Mouse (Mus musculus): ENCODE data around the gene Kirrel3. TPM values are rescaled to one million over a fixed set of nuclear protein-coding genes. Genes with fewer than 3 reads are reported as not detected.

Gene Kirrel3
- polyA plus RNA-seq, 1 experiment from 2014 or later, result 3.5 TPM

DNA sequence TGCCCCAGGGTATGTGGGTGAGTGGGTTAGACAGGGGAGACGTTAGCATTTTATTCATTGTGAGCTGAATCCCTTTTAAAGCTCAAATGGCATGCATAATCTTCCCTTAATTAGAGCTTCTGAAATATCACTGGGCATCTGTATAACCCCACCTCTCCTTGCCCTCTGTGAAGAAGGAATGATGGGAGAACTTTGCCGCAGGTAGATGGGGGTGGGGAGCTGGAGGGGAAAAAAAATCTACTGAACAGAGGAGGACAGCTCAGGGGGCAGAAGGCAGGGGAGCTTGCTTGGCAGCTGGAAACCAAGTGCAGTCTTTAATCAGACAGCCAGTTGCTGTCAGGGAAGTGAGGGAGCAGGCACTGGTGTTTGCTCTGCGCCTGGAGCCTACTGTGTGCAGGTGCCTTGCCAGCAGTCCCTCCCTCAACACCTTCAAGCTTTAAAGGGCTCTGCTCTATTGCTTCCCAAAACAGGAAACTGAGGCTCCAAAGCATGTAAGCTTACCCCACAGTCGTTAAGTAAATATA, 220.7 kb downstream of the Kirrel3 start:
- Histone ChIP-seq H3K27me3 (replicated peaks) (no peaks in the 10 kb centered on the region), H3K27ac (no peak overlapping the region), H3K4me2 (no peak overlapping the region), H3K4me1 (no peaks in the 10 kb centered on the region), H3K9me3 (no peaks in the 10 kb centered on the region), H3K4me3 (replicated peaks) (no peak overlapping the region), H3K36me3 (no peaks in the 10 kb centered on the region), H3K9ac (no peak overlapping the region)
- WGBS, result 33% methylated on average over 4 of the region's 4 CpGs
- no peak for ATAC-seq (ENCODE audit: insufficient read depth, low FRiP score, low read depth)

DNA sequence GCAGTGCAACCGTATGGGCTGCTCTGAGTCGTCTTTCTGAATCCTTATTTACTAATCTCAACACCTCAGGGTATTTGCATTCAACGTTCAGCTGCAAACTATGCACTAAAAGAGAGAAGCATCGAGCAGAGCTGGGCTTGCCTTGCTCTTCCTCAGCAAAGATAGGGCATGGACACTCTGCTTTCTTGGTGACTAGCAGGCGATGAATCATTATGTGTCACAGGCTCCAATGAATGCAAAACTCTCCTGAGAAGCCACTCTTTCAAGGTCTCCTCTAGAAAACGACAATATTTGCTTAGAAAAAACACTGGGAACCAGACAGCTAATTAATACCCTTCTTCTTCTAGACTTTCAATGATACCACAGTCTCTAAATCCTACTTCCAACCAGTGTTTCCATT, 223.0 kb downstream of the Kirrel3 start:
- no peak for ATAC-seq (ENCODE audit: insufficient read depth, low FRiP score, low read depth)
- Histone ChIP-seq H3K4me3 (replicated peaks) (no peak overlapping the region), H3K9ac (no peak overlapping the region), H3K4me2 (no peak overlapping the region), H3K4me1 (no peaks in the 10 kb centered on the region), H3K9me3 (no peaks in the 10 kb centered on the region), H3K36me3 (no peaks in the 10 kb centered on the region), H3K27ac (no peak overlapping the region), H3K27me3 (replicated peaks) (no peaks in the 10 kb centered on the region)
- 83% methylated on average over 6 of the region's 6 CpGs for WGBS

GRCm38 (mm10) chr9:34711996-34712395, 226.3 kb downstream of the Kirrel3 start:
- no peaks in the 10 kb centered on the region for H3K9me3 ChIP-seq
- H3K4me1 ChIP-seq, result no peaks in the 10 kb centered on the region
- H3K27me3 ChIP-seq (replicated peaks), result no peaks in the 10 kb centered on the region
- H3K36me3 ChIP-seq, result no peaks in the 10 kb centered on the region
- no peak overlapping the region for H3K27ac ChIP-seq
- no peak overlapping the region for H3K9ac ChIP-seq
- ATAC-seq (ENCODE audit: insufficient read depth, low FRiP score, low read depth), result no peak
- H3K4me3 ChIP-seq (replicated peaks), result no peak overlapping the region
- WGBS, result 44% methylated on average over 1 of the region's 1 CpGs
- H3K4me2 ChIP-seq, result no peak overlapping the region

DNA sequence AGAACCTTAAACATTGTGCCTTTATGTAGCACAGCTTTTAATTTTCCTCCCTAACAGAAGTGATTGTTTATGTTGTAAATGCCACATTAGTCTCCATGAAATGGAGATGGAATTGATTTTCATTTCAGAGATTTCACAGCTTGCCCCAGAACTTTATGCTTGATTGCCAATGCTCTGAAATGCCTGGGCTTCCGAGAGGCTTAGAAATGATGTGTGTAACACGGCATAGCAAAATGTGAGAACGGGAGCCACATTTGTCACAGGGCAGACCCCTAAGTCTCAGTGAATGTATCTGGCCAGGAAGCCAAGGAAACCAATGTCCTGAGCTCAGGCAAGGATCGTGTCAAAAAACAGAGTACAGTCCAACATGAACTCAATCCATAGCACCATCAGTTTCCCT, 227.3 kb downstream of the Kirrel3 start:
- ATAC-seq (ENCODE audit: insufficient read depth, low FRiP score, low read depth), result no peak
- no peak overlapping the region for H3K4me3 ChIP-seq (replicated peaks)
- H3K4me1 ChIP-seq, result no peaks in the 10 kb centered on the region
- no peaks in the 10 kb centered on the region for H3K36me3 ChIP-seq
- H3K27ac ChIP-seq, result no peak overlapping the region
- H3K9ac ChIP-seq, result no peak overlapping the region
- no peaks in the 10 kb centered on the region for H3K27me3 ChIP-seq (replicated peaks)
- WGBS, result 48% methylated on average over 4 of the region's 4 CpGs
- H3K4me2 ChIP-seq, result no peak overlapping the region
- H3K9me3 ChIP-seq, result no peaks in the 10 kb centered on the region

DNA sequence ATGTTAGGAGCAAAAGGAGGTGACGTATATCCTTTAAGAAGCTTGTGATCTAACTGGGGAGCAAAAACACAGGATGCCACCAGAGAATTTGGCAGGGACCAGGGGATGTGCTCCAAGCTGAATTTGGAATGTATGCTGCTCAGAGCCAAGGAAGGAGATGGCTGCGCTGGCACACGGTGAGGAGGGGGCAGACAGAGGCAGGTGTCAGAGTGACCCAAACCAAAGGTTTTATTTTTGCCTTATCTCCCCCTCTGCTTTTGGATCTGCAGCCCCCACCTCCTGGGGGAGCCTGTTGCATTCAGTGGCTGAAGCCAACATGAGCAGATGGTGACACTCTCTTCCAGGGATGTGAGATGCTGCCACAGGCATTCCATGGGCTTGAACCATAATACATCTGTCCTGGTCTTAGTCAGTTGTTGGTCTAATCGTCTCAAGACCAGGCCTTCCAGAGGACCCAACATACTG, 227.8 kb downstream of the Kirrel3 start:
- Histone ChIP-seq H3K4me1 (no peaks in the 10 kb centered on the region), H3K9ac (no peak overlapping the region), H3K9me3 (no peaks in the 10 kb centered on the region), H3K4me3 (replicated peaks) (no peak overlapping the region), H3K4me2 (no peak overlapping the region), H3K36me3 (no peaks in the 10 kb centered on the region), H3K27me3 (replicated peaks) (no peaks in the 10 kb centered on the region), H3K27ac (no peak overlapping the region)
- 81% methylated on average over 4 of the region's 4 CpGs for WGBS
- no peak for ATAC-seq (ENCODE audit: insufficient read depth, low FRiP score, low read depth)

GRCm38 (mm10) chr9:34714996-34715619, 229.4 kb downstream of the Kirrel3 start:
- H3K36me3 ChIP-seq, result no peaks in the 10 kb centered on the region
- no peak overlapping the region for H3K9ac ChIP-seq
- H3K4me1 ChIP-seq, result no peaks in the 10 kb centered on the region
- H3K4me3 ChIP-seq (replicated peaks), result no peak overlapping the region
- WGBS, result 42% methylated on average over 3 of the region's 3 CpGs
- no peaks in the 10 kb centered on the region for H3K27me3 ChIP-seq (replicated peaks)
- peak; percentile 84 for ATAC-seq (ENCODE audit: insufficient read depth, low FRiP score, low read depth)
- no peak overlapping the region for H3K4me2 ChIP-seq
- no peaks in the 10 kb centered on the region for H3K9me3 ChIP-seq
- H3K27ac ChIP-seq, result no peak overlapping the region

DNA sequence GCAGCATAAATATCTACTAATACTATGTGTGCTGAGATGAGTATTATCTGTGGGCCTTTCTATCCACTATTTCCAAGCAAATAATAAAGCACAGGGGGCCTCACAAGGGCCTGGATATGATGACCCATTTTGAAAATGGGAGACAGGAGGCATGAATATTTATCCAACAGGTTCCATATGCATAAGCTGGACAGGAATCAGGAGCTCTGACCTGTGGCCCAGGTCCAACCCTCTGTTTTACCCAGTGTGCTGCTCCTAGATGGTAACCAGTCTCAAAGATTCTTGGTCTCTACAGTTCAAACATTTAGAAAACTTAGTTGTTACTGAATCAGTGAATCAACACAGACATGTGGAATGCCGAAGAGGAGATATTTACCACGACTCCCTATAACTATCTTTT, 230.8 kb downstream of the Kirrel3 start:
- Histone ChIP-seq H3K27ac (no peak overlapping the region), H3K9me3 (no peaks in the 10 kb centered on the region), H3K4me3 (replicated peaks) (no peak overlapping the region), H3K4me2 (no peak overlapping the region), H3K27me3 (replicated peaks) (no peaks in the 10 kb centered on the region), H3K9ac (no peak overlapping the region), H3K36me3 (no peaks in the 10 kb centered on the region), H3K4me1 (no peaks in the 10 kb centered on the region)
- WGBS, result 77% methylated on average over 2 of the region's 2 CpGs
- ATAC-seq (ENCODE audit: insufficient read depth, low FRiP score, low read depth), result no peak

DNA sequence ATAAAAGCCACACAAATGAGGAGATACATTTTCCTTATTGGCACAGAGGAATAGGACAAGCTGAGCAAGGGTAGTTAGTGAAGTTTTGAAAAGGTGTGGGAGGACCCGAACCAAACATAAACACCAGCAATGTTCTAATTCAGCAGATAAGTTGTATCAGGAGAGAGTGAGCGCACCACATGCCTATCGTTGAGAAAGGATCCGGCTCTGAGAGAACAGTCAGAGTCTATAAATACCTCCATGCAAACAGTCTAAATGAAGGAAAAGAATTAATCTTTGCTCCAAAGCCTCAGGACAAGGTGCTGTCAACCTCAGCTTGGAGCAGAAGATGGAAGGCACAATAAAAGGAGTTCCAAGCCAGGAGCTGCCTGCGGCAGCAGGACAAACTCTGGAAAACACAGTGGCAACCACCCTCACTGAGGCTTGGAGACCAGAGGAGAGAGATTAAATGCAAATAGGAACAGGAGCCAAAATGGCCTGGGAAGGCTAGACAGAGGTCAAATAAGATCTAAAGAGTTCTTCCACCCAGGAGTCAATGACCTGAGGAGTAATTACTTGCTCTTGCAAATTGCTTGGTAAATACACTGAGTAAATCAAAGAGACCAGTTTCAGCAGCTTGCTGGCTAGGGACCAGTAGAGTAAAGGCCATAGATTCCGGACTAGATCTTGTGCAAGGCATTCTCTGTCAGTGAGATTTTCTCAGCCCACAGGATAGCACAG, 235.9 kb downstream of the Kirrel3 start:
- no peaks in the 10 kb centered on the region for H3K4me1 ChIP-seq
- H3K36me3 ChIP-seq, result no peaks in the 10 kb centered on the region
- H3K9me3 ChIP-seq, result no peaks in the 10 kb centered on the region
- ATAC-seq (ENCODE audit: insufficient read depth, low FRiP score, low read depth), result 0 out of 2 replicates have a peak, but pooled peaks have one; percentile 35
- H3K27me3 ChIP-seq (replicated peaks), result no peaks in the 10 kb centered on the region
- no peak overlapping the region for H3K9ac ChIP-seq
- no peak overlapping the region for H3K4me2 ChIP-seq
- H3K4me3 ChIP-seq (replicated peaks), result no peak overlapping the region
- 34% methylated on average over 6 of the region's 6 CpGs for WGBS
- no peak overlapping the region for H3K27ac ChIP-seq

- H3K9ac ChIP-seq, result no peak overlapping the region
- H3K4me3 ChIP-seq (replicated peaks), result no peak overlapping the region
- H3K4me2 ChIP-seq, result no peak overlapping the region
- H3K9me3 ChIP-seq, result no peaks in the 10 kb centered on the region
- H3K36me3 ChIP-seq, result no peaks in the 10 kb centered on the region
- H3K4me1 ChIP-seq, result no peaks in the 10 kb centered on the region
- H3K27me3 ChIP-seq (replicated peaks), result no peaks in the 10 kb centered on the region
- no peak for ATAC-seq (ENCODE audit: insufficient read depth, low FRiP score, low read depth)
- H3K27ac ChIP-seq, result no peak overlapping the region
- 26% methylated on average over 5 of the region's 5 CpGs for WGBS
Measured at GRCm38 (mm10) chr9:34722198-34722550, 236.5 kb downstream of the Kirrel3 start.

DNA sequence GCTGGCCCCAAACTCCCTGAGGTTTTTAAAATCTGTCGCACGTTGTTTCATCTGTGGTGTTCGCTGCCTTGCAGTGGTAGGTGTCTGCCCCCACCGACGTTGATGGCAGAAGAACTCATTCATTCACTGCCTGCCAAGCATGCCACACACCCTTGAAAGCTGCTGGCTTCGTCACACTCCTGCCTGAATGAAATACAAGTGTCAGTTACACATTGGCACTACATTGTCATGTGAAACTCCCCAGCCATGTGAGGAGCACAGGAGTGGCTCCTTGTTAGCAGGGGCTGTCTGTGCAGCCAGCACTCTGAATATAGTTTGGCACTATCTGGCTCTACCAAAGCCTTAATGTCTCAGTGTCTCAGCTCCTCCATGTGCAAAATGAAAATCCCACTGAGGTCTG, 246.8 kb downstream of the Kirrel3 start:
- H3K36me3 ChIP-seq, result no peaks in the 10 kb centered on the region
- ATAC-seq (ENCODE audit: insufficient read depth, low FRiP score, low read depth), result no peak
- H3K9ac ChIP-seq, result no peak overlapping the region
- WGBS, result 67% methylated on average over 6 of the region's 6 CpGs
- H3K27ac ChIP-seq, result no peak overlapping the region
- H3K4me2 ChIP-seq, result no peak overlapping the region
- H3K27me3 ChIP-seq (replicated peaks), result no peaks in the 10 kb centered on the region
- H3K4me1 ChIP-seq, result no peaks in the 10 kb centered on the region
- no peaks in the 10 kb centered on the region for H3K9me3 ChIP-seq
- no peak overlapping the region for H3K4me3 ChIP-seq (replicated peaks)

- H3K36me3 ChIP-seq, result no peaks in the 10 kb centered on the region
- no peak overlapping the region for H3K4me2 ChIP-seq
- H3K4me3 ChIP-seq (replicated peaks), result no peak overlapping the region
- no peak overlapping the region for H3K27ac ChIP-seq
- H3K4me1 ChIP-seq, result no peaks in the 10 kb centered on the region
- H3K9ac ChIP-seq, result no peak overlapping the region
- no peaks in the 10 kb centered on the region for H3K27me3 ChIP-seq (replicated peaks)
- 58% methylated on average over 6 of the region's 6 CpGs for WGBS
- no peaks in the 10 kb centered on the region for H3K9me3 ChIP-seq
- ATAC-seq (ENCODE audit: insufficient read depth, low FRiP score, low read depth), result no peak
Measured at GRCm38 (mm10) chr9:34733579-34733978, 247.9 kb downstream of the Kirrel3 start.

- Histone ChIP-seq H3K36me3 (no peaks in the 10 kb centered on the region), H3K4me2 (no peak overlapping the region), H3K27me3 (replicated peaks) (no peaks in the 10 kb centered on the region), H3K4me1 (no peaks in the 10 kb centered on the region), H3K4me3 (replicated peaks) (no peak overlapping the region), H3K9me3 (no peaks in the 10 kb centered on the region), H3K27ac (no peak overlapping the region), H3K9ac (no peak overlapping the region)
- no peak for ATAC-seq (ENCODE audit: insufficient read depth, low FRiP score, low read depth)
- 74% methylated on average over 4 of the region's 4 CpGs for WGBS
Measured at GRCm38 (mm10) chr9:34734991-34735390, 249.3 kb downstream of the Kirrel3 start.

All from stomach, embryonic 15.5 days (tissue).